Mouse (Mus musculus) layer of hippocampus, adult 11-12 months (tissue): ENCODE data around the gene Mgat3.

Experiments used
- DNase-seq: peaks from one replicate; pipeline ENCODE4 v3.0.0; 2022; ENCODE audit warnings: low spot score

The Mgat3 gene

DNA sequence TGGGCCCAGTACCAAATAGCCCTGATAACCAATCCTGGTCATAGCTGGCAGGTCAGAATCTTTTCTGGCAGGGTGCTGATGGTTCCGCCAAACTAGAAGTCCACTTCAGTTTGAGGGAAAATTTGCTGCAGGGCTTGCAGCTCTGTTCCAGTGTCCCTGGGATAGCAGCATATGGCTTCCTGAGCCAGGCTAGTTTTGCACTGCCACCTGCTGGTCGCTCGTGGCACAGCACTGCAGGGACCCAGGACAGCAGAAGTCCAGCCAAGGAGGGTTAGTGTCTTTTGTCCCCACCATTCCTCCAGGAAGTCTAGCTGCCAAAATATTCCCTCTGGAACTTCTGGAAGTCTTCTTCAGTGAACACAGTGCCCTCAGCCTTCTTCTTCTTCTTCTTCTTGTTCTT is 87.2 kb downstream of the Mgat3 start:
- DNase-seq = peak; percentile 85

DNA sequence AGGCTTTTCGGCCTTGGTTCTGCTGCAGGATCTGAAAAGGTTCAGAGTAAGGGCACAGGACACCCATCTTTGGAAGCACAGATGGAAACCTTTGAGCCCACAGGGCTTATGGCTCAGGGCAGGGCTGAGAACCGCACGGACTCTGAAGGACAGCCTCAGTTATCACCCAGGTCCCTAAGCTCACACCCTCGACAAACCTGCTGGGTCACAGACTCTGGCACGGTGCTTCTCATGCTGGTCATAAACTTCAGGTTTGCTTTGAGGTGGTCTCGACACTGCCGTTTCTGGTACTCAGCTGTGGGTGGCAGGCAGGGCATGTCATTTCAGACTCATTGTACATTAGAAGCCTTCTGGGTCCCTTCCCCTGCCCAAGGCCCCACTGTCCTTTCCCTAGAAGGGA is 87.6 kb downstream of the Mgat3 start:
- DNase-seq = no peak

DNA sequence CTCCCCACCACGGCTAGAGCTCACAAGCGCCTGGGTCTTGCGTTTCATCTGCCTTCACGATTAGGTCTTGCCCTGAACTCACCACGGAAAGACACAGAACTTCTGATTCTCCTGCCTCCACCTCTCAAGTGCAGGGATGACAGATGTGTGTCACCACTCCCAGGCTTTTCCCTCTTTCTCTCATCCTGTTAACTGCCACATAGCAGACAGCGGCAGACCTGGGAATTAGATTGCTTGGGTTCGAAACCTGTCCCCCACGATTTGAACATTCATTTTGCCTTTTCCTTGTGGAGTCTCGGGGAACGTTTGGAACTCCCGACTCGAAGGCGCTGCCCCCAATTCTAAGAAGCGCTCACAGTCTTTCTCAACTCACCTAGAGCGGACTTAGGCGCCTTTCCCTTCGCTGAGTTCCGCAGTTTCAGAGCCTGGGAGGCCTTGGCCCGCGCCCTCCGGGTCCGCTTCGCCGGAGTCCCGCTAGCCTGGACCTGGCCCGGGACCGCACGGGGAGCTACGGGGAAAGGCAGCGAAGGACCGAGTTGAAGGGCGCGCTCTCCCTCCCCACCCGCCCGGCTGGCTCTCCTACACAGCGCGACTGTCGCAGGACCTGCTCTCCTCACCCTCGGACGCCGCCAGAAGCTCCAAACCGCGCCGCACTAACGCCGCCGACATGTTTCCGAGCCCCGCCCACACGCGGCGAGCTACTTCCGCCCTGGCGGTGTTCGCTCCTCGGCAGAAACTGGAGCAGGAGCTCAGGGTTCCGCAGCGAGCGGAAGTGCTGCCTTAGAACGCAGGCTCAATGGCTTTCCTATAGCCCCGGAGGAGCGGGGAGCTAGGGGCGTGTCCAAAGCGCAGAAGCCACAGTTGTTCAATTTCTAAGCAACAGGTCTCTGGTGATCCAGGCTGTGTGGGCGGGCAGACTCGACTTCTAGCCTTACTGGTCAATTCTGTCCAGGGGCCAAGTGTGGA is 90.4 kb downstream of the Mgat3 start, which contains the start of gene Rps19bp1:
Gene Rps19bp1, minus strand, starts transcription at position 706 of the 966 bp plus-strand sequence.
- peak; percentile 91 for DNase-seq
